Mouse (Mus musculus) brown adipose tissue, adult 24 weeks (tissue): ENCODE measurements at regions not wholly inside any gene's neighbourhood (a gene's known extent, or its start where the extent isn't known, plus 50 kb on each side); places are given as distances from the start of the nearest gene placed in this dataset.

Experiments used
- H3K27ac ChIP-seq: fragments of 200-500 bp; replicated peaks from 2 replicates; pipeline ENCODE4 v1.5.1; 2012; ENCODE audit warnings: low read depth, mild to moderate bottlenecking, low read length
- H3K4me1 ChIP-seq: fragments of 200-500 bp; 2 replicates; pipeline ENCODE4 v1.6.1; 2012; ENCODE audit warnings: low read length, mixed read lengths; ENCODE audit not compliant: control insufficient read depth, insufficient read depth, insufficient read length
- H3K4me3 ChIP-seq: fragments of 200-500 bp; 2 replicates; pipeline ENCODE4 v1.5.1; 2012; ENCODE audit warnings: low read depth, mild to moderate bottlenecking, low read length, moderate library complexity; ENCODE audit not compliant: insufficient read depth

DNA sequence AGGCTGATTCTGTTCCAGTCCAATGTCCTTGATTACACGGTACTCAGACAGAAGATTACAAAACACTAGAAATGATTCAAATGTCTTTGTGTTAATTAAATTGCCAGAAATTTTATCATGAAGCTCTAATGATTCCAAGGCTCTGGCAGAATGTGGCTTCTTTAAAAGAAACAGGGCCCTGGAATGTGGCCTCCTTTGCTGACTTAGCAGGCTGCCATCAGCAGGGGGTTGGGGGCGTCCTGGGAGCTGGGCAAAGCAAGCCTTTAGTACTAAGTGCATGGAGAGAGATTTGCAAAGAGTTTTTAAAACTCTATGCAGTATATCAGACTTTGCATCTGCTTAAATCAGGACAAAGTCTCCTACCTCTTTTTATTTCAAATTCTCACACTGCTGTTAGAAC, 434.8 kb upstream of the Cited2 start:
- H3K4me1 ChIP-seq: no peaks in the 10 kb centered on the region
- no peak overlapping the region for H3K27ac ChIP-seq
- H3K4me3 ChIP-seq: no peak overlapping the region

GRCm38 (mm10) chr10:17292331-17292730, 430.7 kb upstream of the Cited2 start:
- Histone ChIP-seq H3K4me3 (no peak overlapping the region), H3K27ac (no peak overlapping the region), H3K4me1 (no peaks in the 10 kb centered on the region)

GRCm38 (mm10) chr10:17294440-17294839, 428.6 kb upstream of the Cited2 start:
- H3K4me3 ChIP-seq: no peak overlapping the region
- no peak overlapping the region for H3K27ac ChIP-seq
- H3K4me1 ChIP-seq: no peaks in the 10 kb centered on the region

- H3K4me3 ChIP-seq: no peak overlapping the region
- H3K4me1 ChIP-seq: no peaks in the 10 kb centered on the region
- H3K27ac ChIP-seq: no peak overlapping the region
These were observed 427.9 kb upstream of the Cited2 start for GRCm38 (mm10) chr10:17295157-17295556.

DNA sequence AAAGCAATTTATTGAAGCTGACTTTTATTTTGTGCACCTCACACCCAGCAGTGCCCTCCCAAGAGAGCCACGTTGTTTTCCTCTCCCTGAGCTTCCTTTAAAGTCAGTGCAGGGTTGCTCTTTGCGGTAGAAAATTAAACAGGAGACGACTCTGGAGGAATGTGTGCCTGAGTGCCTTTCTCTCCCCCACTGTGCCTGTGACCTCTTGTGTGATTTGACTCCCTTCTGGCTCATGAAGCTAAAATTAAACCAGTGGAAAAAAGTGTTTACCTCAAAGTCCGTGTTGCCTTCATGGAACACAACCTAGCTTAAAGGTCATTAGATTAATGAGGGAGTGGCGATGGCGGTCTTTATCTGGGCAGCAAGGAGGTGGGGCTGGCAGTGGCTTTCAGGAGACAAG, 423.4 kb upstream of the Cited2 start:
- Histone ChIP-seq H3K27ac (no peak overlapping the region), H3K4me3 (no peak overlapping the region), H3K4me1 (no peaks in the 10 kb centered on the region)

GRCm38 (mm10) chr10:17326724-17327123, 396.3 kb upstream of the Cited2 start:
- Histone ChIP-seq H3K4me3 (no peak overlapping the region), H3K4me1 (no peaks in the 10 kb centered on the region; the same call in 1 of the 2 replicates)

DNA sequence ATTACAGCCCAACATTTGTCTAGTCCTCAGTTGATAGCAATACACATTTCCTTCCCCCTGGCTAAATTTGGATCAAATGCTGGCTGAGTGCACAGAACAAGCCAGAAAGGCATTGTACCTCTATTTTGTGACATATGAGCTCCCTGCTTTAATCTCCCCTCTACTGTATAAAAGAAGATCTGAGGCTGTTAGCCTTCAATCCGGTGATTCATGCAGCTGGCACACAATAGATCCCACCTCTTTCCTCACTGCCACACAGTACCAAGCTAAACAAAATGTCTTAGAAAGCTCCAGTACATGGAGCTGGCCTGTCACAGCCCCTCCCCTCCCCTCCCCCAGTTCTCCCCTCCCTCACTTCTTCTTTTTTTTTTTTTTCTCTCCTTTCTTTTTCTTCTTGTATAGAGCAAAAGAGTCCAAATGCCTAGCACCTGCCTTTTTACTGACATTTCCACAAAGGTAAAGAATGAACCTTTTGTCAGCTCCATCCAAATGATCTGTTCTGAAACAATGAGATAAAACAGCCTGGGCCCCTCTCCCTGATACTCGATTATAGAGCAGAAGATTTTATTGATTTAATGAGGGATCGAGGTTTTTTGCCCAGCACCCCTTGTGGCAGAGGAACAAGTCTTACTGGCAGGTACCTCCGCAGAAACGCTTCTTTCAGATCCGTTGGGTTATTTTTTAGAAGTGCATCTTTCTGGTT, 392.0 kb upstream of the Cited2 start:
- no peak overlapping the region for H3K27ac ChIP-seq
- peak overlapping the region; percentile 58 for H3K4me3 ChIP-seq

More at GRCm38 (mm10) chr10:17326724-17327123, 396.3 kb upstream of the Cited2 start:
- H3K27ac ChIP-seq: no peak overlapping the region

DNA sequence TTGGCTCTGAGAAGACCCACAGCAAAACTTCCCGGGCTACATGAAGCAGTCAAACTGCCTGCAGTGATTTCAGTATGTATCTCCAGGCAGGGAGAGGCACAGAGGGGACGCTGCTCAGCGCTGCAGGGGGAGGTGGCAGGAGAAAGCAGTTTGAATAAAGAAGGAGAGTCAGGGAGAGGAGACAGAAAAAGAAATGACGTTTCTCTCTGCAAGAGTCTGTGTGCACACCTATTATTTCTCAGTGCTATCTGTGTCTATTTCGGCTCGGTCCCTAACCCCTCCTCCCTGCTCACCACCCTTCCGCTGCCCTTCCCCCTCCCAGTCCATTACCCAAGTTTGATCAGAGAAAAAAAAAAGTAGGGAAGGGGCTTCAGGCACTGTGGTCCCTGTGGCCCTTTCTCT, 391.4 kb upstream of the Cited2 start:
- Histone ChIP-seq H3K4me1 (peaks cover 6% of the 10 kb centered on the region; the same call in 1 of the 2 replicates), H3K27ac (no peak overlapping the region; the same call in 1 of the 2 replicates), H3K4me3 (peak overlapping the region; percentile 58)

More for the DNA sequence above, 392.0 kb upstream of the Cited2 start:
- H3K4me1 ChIP-seq: peaks cover 6% of the 10 kb centered on the region; the same call in 1 of the 2 replicates

- H3K4me3 ChIP-seq: peak overlapping the region; percentile 58
- peak overlapping the region; percentile 31; the same call in 1 of the 2 replicates for H3K27ac ChIP-seq
- peaks cover 6% of the 10 kb centered on the region; the same call in 1 of the 2 replicates for H3K4me1 ChIP-seq
These were observed 390.8 kb upstream of the Cited2 start for GRCm38 (mm10) chr10:17332025-17332767.

GRCm38 (mm10) chr10:17332986-17333385, 390.0 kb upstream of the Cited2 start:
- Histone ChIP-seq H3K4me1 (peaks cover 6% of the 10 kb centered on the region; the same call in 1 of the 2 replicates), H3K4me3 (no peak overlapping the region), H3K27ac (no peak overlapping the region)

DNA sequence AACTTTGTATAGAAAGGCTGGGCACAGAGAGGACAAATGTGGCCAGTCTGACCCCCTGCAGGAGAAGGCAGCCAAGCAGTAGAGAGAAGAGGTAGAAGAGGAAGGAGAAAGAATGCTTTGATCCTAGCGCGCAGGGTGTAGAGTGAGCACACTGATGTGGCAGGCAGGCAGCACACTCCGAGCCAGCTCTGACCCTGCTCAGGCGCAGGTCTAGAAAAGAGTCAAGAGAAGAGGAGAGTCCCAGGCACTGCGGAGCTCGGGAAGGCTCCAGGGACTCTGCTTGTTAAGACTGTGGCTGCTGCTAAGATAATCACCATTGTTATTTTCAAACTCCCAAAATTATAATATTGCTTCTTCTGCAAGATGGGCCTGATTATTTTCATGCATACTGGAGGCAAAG, 389.3 kb upstream of the Cited2 start:
- Histone ChIP-seq H3K4me1 (peaks cover 6% of the 10 kb centered on the region; the same call in 1 of the 2 replicates), H3K4me3 (no peak overlapping the region), H3K27ac (no peak overlapping the region)

- Histone ChIP-seq H3K27ac (no peak overlapping the region), H3K4me3 (no peak overlapping the region), H3K4me1 (0 out of 2 replicates have a peak, but pooled peaks cover 6% of the 10 kb centered on the region)
These were observed 385.8 kb upstream of the Cited2 start for GRCm38 (mm10) chr10:17337217-17337616.

- Histone ChIP-seq H3K4me3 (no peak overlapping the region), H3K4me1 (no peaks in the 10 kb centered on the region), H3K27ac (no peak overlapping the region)
These were observed 379.2 kb upstream of the Cited2 start for GRCm38 (mm10) chr10:17343829-17344228.

DNA sequence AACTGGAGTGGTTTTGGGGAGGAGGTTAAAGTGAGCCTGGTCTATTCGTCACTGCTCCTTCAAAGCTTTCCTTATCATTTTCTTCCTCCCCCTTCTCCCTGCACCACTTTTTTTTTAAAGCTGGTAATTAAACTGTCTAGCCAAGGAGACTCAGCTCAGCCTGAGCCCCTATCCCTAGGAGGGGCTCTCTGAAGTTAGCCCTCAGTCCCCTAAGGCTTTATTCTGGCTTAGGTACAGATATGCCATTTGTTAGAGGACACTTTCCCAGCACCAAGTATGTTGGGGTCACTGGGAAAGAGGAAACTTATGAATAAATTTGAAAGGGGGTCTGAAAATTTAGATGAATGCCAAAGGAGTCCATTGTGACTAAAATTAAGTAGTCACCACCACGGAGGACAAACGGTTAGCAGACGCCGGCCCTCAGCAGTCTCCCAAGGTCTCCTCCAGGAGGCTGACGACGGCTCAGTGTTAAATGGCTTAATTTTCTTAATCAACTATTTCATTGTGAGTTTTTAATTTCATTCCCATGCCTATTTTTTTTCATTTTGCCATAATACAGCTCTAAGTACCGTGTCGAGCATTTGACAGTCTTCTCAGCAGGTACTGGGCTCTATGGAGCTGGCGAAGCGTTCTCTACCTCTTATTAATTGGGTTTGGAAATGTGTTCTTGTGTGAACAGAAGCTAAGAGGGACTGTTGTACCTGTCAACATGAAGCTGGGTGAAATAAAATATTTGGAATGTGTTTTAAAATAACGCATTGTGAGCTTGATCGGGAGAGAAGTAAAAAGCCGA, 370.6 kb upstream of the Cited2 start:
- H3K27ac ChIP-seq: no peak overlapping the region

GRCm38 (mm10) chr10:17355476-17355875, 367.5 kb upstream of the Cited2 start:
- H3K4me1 ChIP-seq: no peaks in the 10 kb centered on the region; the same call in 1 of the 2 replicates
- no peak overlapping the region for H3K4me3 ChIP-seq
- H3K27ac ChIP-seq: no peak overlapping the region

More for the DNA sequence above, 370.6 kb upstream of the Cited2 start:
- no peaks in the 10 kb centered on the region; the same call in 1 of the 2 replicates for H3K4me1 ChIP-seq
- no peak overlapping the region for H3K4me3 ChIP-seq
